13 mouse cellular contexts compared by ENCODE assay signal in genomic region chr9:96839376-96839775, GRCm38 (mm10). TPM values are rescaled to one million over a fixed set of nuclear protein-coding genes. Genes with fewer than 3 reads are reported as not detected.
A peak's percentile ranks its signal among the peaks of the same experiment; 100 is the strongest.
DNase-seq lines count a peak whose midpoint lies in the region; ATAC-seq and TF ChIP-seq lines count a peak whose summit lies in the region.
"Had no signal": no experiment of that assay in that cellular context is flagged by ENCODE, and none has a peak within 500 bp of the region (broad histone marks: within the 10 kb centered on the region; RNA-seq: fewer than 3 reads in every experiment).

No protein-coding gene starts in this region.

- no peak overlapping the region for H3K9ac ChIP-seq in hindbrain, embryonic 14.5 days
- no peak overlapping the region for H3K9ac ChIP-seq in hindbrain, postnatal 0 days (replicated peaks; ENCODE audit: low read length)
- no peak overlapping the region for H3K9ac ChIP-seq in midbrain, embryonic 13.5 days (replicated peaks)
- no peak overlapping the region for H3K9ac ChIP-seq in midbrain, embryonic 11.5 days (ENCODE audit: low read length)
- no peak overlapping the region for H3K9ac ChIP-seq in midbrain, embryonic 16.5 days (ENCODE audit: low read depth, low read length)
- H3K9ac ChIP-seq: forebrain, embryonic 13.5 days; heart, embryonic 15.5 days; kidney, embryonic 15.5 days had no signal

- WGBS in hindbrain, embryonic 14.5 days, result 83% methylated on average over 5 of the region's 5 CpGs
- WGBS in hindbrain, postnatal 0 days, result 72% methylated on average over 5 of the region's 5 CpGs
- 90% methylated on average over 5 of the region's 5 CpGs for WGBS in midbrain, embryonic 13.5 days
- WGBS in midbrain, embryonic 11.5 days, result 90% methylated on average over 5 of the region's 5 CpGs
- 84% methylated on average over 5 of the region's 5 CpGs for WGBS in midbrain, embryonic 16.5 days
- WGBS in olfactory bulb, adult 2 months, result 47% methylated on average over 5 of the region's 5 CpGs

- H3K4me2 ChIP-seq in hindbrain, embryonic 14.5 days (replicated peaks), result no peak overlapping the region
- no peak overlapping the region for H3K4me2 ChIP-seq in hindbrain, postnatal 0 days (ENCODE audit: low read depth, low read length)
- H3K4me2 ChIP-seq in midbrain, embryonic 13.5 days (replicated peaks), result no peak overlapping the region
- H3K4me2 ChIP-seq in midbrain, embryonic 11.5 days, result no peak overlapping the region
- H3K4me2 ChIP-seq in midbrain, embryonic 16.5 days (ENCODE audit: low read length), result no peak overlapping the region
- H3K4me2 ChIP-seq: forebrain, embryonic 13.5 days; heart, embryonic 15.5 days had no signal

- TF ChIP-seq CTCF in hindbrain, postnatal 0 days (IDR thresholded peaks at IDR 0.05; ENCODE audit: low read depth), result no peak
- no peak for TF ChIP-seq CTCF in olfactory bulb, adult 2 months (IDR thresholded peaks at IDR 0.05; ENCODE audit: insufficient read depth, low read depth, low read length)

- no peak for ATAC-seq in hindbrain, embryonic 14.5 days (ENCODE audit: low FRiP score)
- ATAC-seq in hindbrain, postnatal 0 days, result no peak
- ATAC-seq in midbrain, embryonic 13.5 days, result no peak
- no peak for ATAC-seq in midbrain, embryonic 11.5 days (ENCODE audit: low FRiP score)
- no peak for ATAC-seq in midbrain, embryonic 16.5 days

- TF ChIP-seq POLR2A in olfactory bulb, adult 2 months (IDR thresholded peaks at IDR 0.05; ENCODE audit: insufficient read depth, low read depth, low read length), result no peak

- no peaks in the 10 kb centered on the region for H3K36me3 ChIP-seq in hindbrain, embryonic 14.5 days (replicated peaks; ENCODE audit: control insufficient read depth, insufficient read depth)
- no peaks in the 10 kb centered on the region for H3K36me3 ChIP-seq in hindbrain, postnatal 0 days (ENCODE audit: insufficient read depth, low read length)
- 0 out of 2 replicates have a peak, but pooled peaks cover 7% of the 10 kb centered on the region for H3K36me3 ChIP-seq in midbrain, embryonic 13.5 days
- no peaks in the 10 kb centered on the region for H3K36me3 ChIP-seq in midbrain, embryonic 11.5 days (ENCODE audit: control insufficient read depth, insufficient read depth, low read length)
- no peaks in the 10 kb centered on the region for H3K36me3 ChIP-seq in midbrain, embryonic 16.5 days (ENCODE audit: control insufficient read depth, insufficient read depth, low read length)
- H3K36me3 ChIP-seq: G1E; heart, embryonic 15.5 days had no signal

- H3K27me3 ChIP-seq in hindbrain, embryonic 14.5 days (ENCODE audit: control insufficient read depth, insufficient read depth, low read length), result no peaks in the 10 kb centered on the region
- H3K27me3 ChIP-seq in hindbrain, postnatal 0 days (ENCODE audit: insufficient read depth, low read length), result no peaks in the 10 kb centered on the region
- H3K27me3 ChIP-seq in midbrain, embryonic 13.5 days, result no peaks in the 10 kb centered on the region
- no peaks in the 10 kb centered on the region for H3K27me3 ChIP-seq in midbrain, embryonic 11.5 days (ENCODE audit: control insufficient read depth, insufficient read depth, low read length)
- no peaks in the 10 kb centered on the region for H3K27me3 ChIP-seq in midbrain, embryonic 16.5 days (ENCODE audit: control insufficient read depth, insufficient read depth, low read depth, low read length)
- H3K27me3 ChIP-seq: CH12.LX; forebrain, embryonic 13.5 days; kidney, embryonic 15.5 days had no signal

- H3K9me3 ChIP-seq in hindbrain, embryonic 14.5 days (ENCODE audit: control insufficient read depth, low read length), result no peaks in the 10 kb centered on the region
- no peaks in the 10 kb centered on the region for H3K9me3 ChIP-seq in hindbrain, postnatal 0 days (ENCODE audit: low read length)
- H3K9me3 ChIP-seq in midbrain, embryonic 13.5 days, result peaks cover 11% of the 10 kb centered on the region
- no peaks in the 10 kb centered on the region; the same call in 1 of the 2 replicates for H3K9me3 ChIP-seq in midbrain, embryonic 11.5 days (ENCODE audit: control insufficient read depth, low read length)
- H3K9me3 ChIP-seq in midbrain, embryonic 16.5 days (replicated peaks; ENCODE audit: control insufficient read depth, low read length, poor library complexity, severe bottlenecking), result no peaks in the 10 kb centered on the region
- H3K9me3 ChIP-seq: G1E; heart, embryonic 15.5 days; kidney, embryonic 15.5 days had no signal

- H3K4me1 ChIP-seq in hindbrain, embryonic 14.5 days (replicated peaks; ENCODE audit: control insufficient read depth, insufficient read depth, low read length), result peaks cover 23% of the 10 kb centered on the region
- no peaks in the 10 kb centered on the region for H3K4me1 ChIP-seq in hindbrain, postnatal 0 days (ENCODE audit: insufficient read depth, low read length)
- peaks cover 36% of the 10 kb centered on the region for H3K4me1 ChIP-seq in midbrain, embryonic 13.5 days (replicated peaks)
- H3K4me1 ChIP-seq in midbrain, embryonic 11.5 days (ENCODE audit: control insufficient read depth, insufficient read depth, low read length), result no peaks in the 10 kb centered on the region
- H3K4me1 ChIP-seq in midbrain, embryonic 16.5 days (ENCODE audit: control insufficient read depth, insufficient read depth, low read length), result peaks cover 20% of the 10 kb centered on the region
- H3K4me1 ChIP-seq in olfactory bulb, adult 2 months (ENCODE audit: control insufficient read depth, insufficient read depth, low read length), result peaks cover 47% of the 10 kb centered on the region

- no peak for DNase-seq in hindbrain, embryonic 14.5 days (ENCODE audit: low spot score)
- no peak for DNase-seq in hindbrain, postnatal 0 days (ENCODE audit: low spot score)
- DNase-seq in midbrain, embryonic 11.5 days (ENCODE audit: low spot score, missing footprints), result no peak
- no peak for DNase-seq in natural killer cell, adult 2 months (ENCODE audit: low spot score in 2 of 2)
- DNase-seq: kidney, adult 11 months had no signal

- peak overlapping the region; percentile 76 for H3K27ac ChIP-seq in hindbrain, embryonic 14.5 days
- H3K27ac ChIP-seq in hindbrain, postnatal 0 days, result no peak overlapping the region
- peak overlapping the region; percentile 88 for H3K27ac ChIP-seq in midbrain, embryonic 13.5 days
- H3K27ac ChIP-seq in midbrain, embryonic 11.5 days (ENCODE audit: low read depth, low read length), result no peak overlapping the region
- 0 out of 2 replicates have a peak overlapping the region, but pooled peaks have one; percentile 12 for H3K27ac ChIP-seq in midbrain, embryonic 16.5 days (ENCODE audit: low read length)
- peak overlapping the region; percentile 41; the same call in 1 of the 2 replicates for H3K27ac ChIP-seq in olfactory bulb, adult 2 months (ENCODE audit: insufficient read depth, low read depth, low read length)
- H3K27ac ChIP-seq: heart, embryonic 15.5 days; kidney, embryonic 15.5 days had no signal

- H3K4me3 ChIP-seq in hindbrain, embryonic 14.5 days (replicated peaks; ENCODE audit: low read length), result no peak overlapping the region
- no peak overlapping the region for H3K4me3 ChIP-seq in hindbrain, postnatal 0 days (ENCODE audit: low read length)
- H3K4me3 ChIP-seq in midbrain, embryonic 13.5 days (replicated peaks), result no peak overlapping the region
- H3K4me3 ChIP-seq in midbrain, embryonic 11.5 days (ENCODE audit: low read depth, low read length), result no peak overlapping the region
- no peak overlapping the region for H3K4me3 ChIP-seq in midbrain, embryonic 16.5 days (ENCODE audit: low read depth, low read length)
- H3K4me3 ChIP-seq in olfactory bulb, adult 2 months (ENCODE audit: insufficient read depth, low read depth, low read length), result no peak overlapping the region
- H3K4me3 ChIP-seq: forebrain, embryonic 13.5 days; heart, embryonic 15.5 days; kidney, embryonic 15.5 days had no signal

RNA-seq across cellular contexts. Expression of gene Pxylp1, which starts 53.1 kb away (rescaled TPM):
- 34.6 and 43.9 TPM in 2 replicates for polyA plus RNA-seq in hindbrain, embryonic 14.5 days (2014; fragmentation: Nextera tagmentation; extraction: Ambion mirVana)
- 24.1 and 28.9 TPM in 2 replicates for total RNA-seq in hindbrain, postnatal 0 days (2014; rRNA removed)
- 23.2 and 23.4 TPM in 2 replicates for polyA plus RNA-seq in hindbrain, postnatal 0 days (2015; fragmentation: Nextera tagmentation; extraction: Ambion mirVana)
- polyA plus RNA-seq in midbrain, embryonic 13.5 days (2015; fragmentation: Nextera tagmentation; extraction: Ambion mirVana), result 63.6 and 70.7 TPM in 2 replicates
- polyA plus RNA-seq in midbrain, embryonic 11.5 days (2014; fragmentation: Nextera tagmentation; extraction: Ambion mirVana), result 63.8 and 71.8 TPM in 2 replicates
- 39.3 and 47.8 TPM in 2 replicates for polyA plus RNA-seq in midbrain, embryonic 16.5 days (2015; fragmentation: Nextera tagmentation; extraction: Ambion mirVana)
- not detected in 2 replicates for polyA plus RNA-seq in olfactory bulb, adult 2 months (2012; ENCODE audit: insufficient read depth, insufficient read length, low replicate concordance, missing spikeins)
- polyA plus RNA-seq: G1E had no signal

Comparison
In these comparisons a context has a peak if more than half of its experiments do, and no peak if none do; other contexts are left out.
1. H3K27ac ChIP-seq: peak in hindbrain, embryonic 14.5 days (single experiment), midbrain, embryonic 13.5 days (single experiment), midbrain, embryonic 16.5 days (single experiment) and olfactory bulb, adult 2 months (single experiment); none in hindbrain, postnatal 0 days (single experiment) and midbrain, embryonic 11.5 days (single experiment).
2. RNA of gene Pxylp1, which starts 53.1 kb away (polyA plus RNA-seq): 63.8 to 71.8 TPM in midbrain, embryonic 11.5 days, 63.6 to 70.7 TPM in midbrain, embryonic 13.5 days, 39.3 to 47.8 TPM in midbrain, embryonic 16.5 days, 34.6 to 43.9 TPM in hindbrain, embryonic 14.5 days and 23.2 to 23.4 TPM in hindbrain, postnatal 0 days; not detected in olfactory bulb, adult 2 months; every median in the first group is over 10 times any median in the second.